Mouse (Mus musculus) erythroblast, embryonic 14.5 days (primary cell): ENCODE measurements around the gene Atrnl1.

Source experiments
- GATA1 ChIP-seq: IDR thresholded peaks from 2 replicates; pipeline ENCODE4 v1.6.1; 2012; ENCODE audit warnings: low read length, inconsistent platforms, mixed read lengths
- TAL1 ChIP-seq: IDR thresholded peaks from 3 replicates; pipeline ENCODE4 v1.6.1; 2012; ENCODE audit warnings: low read length, inconsistent platforms, mixed read lengths

GRCm38 (mm10) chr19:58094781-58095543 is 484.1 kb downstream of the Atrnl1 start:
- TF ChIP-seq TAL1 = no peak
- TF ChIP-seq GATA1 = no peak
